In the genomic region with DNA sequence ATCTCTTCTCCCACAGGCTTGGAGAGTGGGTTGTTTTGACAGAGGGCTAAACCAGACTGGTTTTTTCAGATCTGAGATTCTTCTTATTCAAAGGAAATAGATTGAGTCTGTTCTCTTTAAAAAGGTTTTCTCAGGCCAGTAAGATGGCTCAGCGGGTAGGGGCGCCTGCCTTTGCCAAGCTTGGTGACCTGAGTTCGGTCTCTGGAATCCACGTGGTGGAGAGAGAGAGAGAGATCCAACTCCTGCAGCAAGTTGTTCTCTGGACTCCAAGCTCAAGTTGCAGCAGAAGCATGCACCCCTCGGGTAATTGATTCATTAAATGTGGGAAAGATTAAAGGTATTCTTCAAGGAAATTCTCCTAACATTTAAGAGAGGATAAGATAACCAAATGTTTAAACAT, we compare ENCODE assay signal across 20 mouse cellular contexts. TPM values are rescaled to one million over a fixed set of nuclear protein-coding genes. Genes with fewer than 3 reads are reported as not detected.
DNase-seq lines count a peak whose midpoint lies in the region; ATAC-seq and TF ChIP-seq lines count a peak whose summit lies in the region.
"Had no signal": no experiment of that assay in that cellular context is flagged by ENCODE, and none has a peak within 500 bp of the region (broad histone marks: within the 10 kb centered on the region; RNA-seq: fewer than 3 reads in every experiment).

No protein-coding gene starts in this region.

- no peak overlapping the region for H3K4me2 ChIP-seq in heart, embryonic 16.5 days (ENCODE audit: low read depth, low read length)
- H3K4me2 ChIP-seq: hindbrain, embryonic 12.5 days had no signal

- H3K36me3 ChIP-seq in heart, embryonic 16.5 days (ENCODE audit: control insufficient read depth, insufficient read depth), result no peaks in the 10 kb centered on the region
- H3K36me3 ChIP-seq: G1E; hindbrain, embryonic 12.5 days had no signal

- H3K9ac ChIP-seq in heart, embryonic 16.5 days (ENCODE audit: low read length), result no peak overlapping the region; the same call in 1 of the 2 replicates
- H3K9ac ChIP-seq: hindbrain, embryonic 12.5 days had no signal

- intact Hi-C loops in gastrocnemius, adult 2 months (cut with DNase I), result no loop called here
- intact Hi-C loops in gastrocnemius, postnatal 36 days (cut with DNase I), result no loop called here

- H3K9me3 ChIP-seq in heart, embryonic 16.5 days (replicated peaks; ENCODE audit: control insufficient read depth, low read length), result no peaks in the 10 kb centered on the region
- H3K9me3 ChIP-seq: hindbrain, embryonic 12.5 days had no signal

- no peak for TF ChIP-seq CTCF in gastrocnemius, adult 2 months (IDR thresholded peaks at IDR 0.05)

- H3K27me3 ChIP-seq in heart, embryonic 16.5 days (ENCODE audit: control insufficient read depth, insufficient read depth, low read length), result no peaks in the 10 kb centered on the region
- H3K27me3 ChIP-seq: hindbrain, embryonic 12.5 days had no signal

- peak; percentile 41 for DNase-seq in gastrocnemius, adult 2 months
- DNase-seq in gastrocnemius, postnatal 36 days, result no peak
- DNase-seq in heart, postnatal 4 days, result no peak
- peak; percentile 91 for DNase-seq in kidney, adult 9 months
- DNase-seq in kidney, postnatal 4 days, result peak; percentile 20 to 51
- no peak for DNase-seq in B cell, adult 2 months
- DNase-seq in embryo, embryonic 11 days, result no peak
- DNase-seq: adrenal gland, postnatal 36 days; cerebellum, adult 11-12 months; cerebellum, postnatal 14 days; left cerebral cortex, postnatal 4 days; lung, adult 2 months; right cerebral cortex, postnatal 25 days; thymus, postnatal 36 days had no signal

- ATAC-seq in heart, embryonic 16.5 days (replicated peaks; ENCODE audit: extremely low read depth, insufficient read depth, low FRiP score), result no peak
- ATAC-seq: activated CD4-positive, CD25-positive, alpha-beta regulatory T cell, adult 4 months; forebrain, embryonic 16.5 days; inflammation-experienced regulatory T-cells, adult 6 months had no signal

- H3K27ac ChIP-seq in gastrocnemius, adult 2 months, result no peak overlapping the region
- H3K27ac ChIP-seq in heart, embryonic 16.5 days (ENCODE audit: low read length), result peak overlapping the region; percentile 40
- H3K27ac ChIP-seq: hindbrain, embryonic 12.5 days had no signal

- WGBS in heart, embryonic 16.5 days, result 37% methylated on average over 5 of the region's 5 CpGs

- H3K4me3 ChIP-seq in gastrocnemius, adult 2 months, result no peak overlapping the region
- no peak overlapping the region for H3K4me3 ChIP-seq in heart, embryonic 16.5 days (ENCODE audit: low read length)
- H3K4me3 ChIP-seq: hindbrain, embryonic 12.5 days had no signal

- peaks cover 24% of the 10 kb centered on the region for H3K4me1 ChIP-seq in heart, embryonic 16.5 days (ENCODE audit: control insufficient read depth, insufficient read depth, low read length)
- H3K4me1 ChIP-seq: hindbrain, embryonic 12.5 days had no signal

RNA-seq across cellular contexts. Expression of a gene that starts 16.9 kb away (rescaled TPM):
- 10 to 100 TPM; 17.0 to 29.5 TPM for total RNA-seq in gastrocnemius, adult 2 months (2021)
- 10 to 100 TPM; 20.0 to 20.7 TPM for total RNA-seq in gastrocnemius, postnatal 36 days (2021)
- polyA plus RNA-seq in heart, embryonic 16.5 days (2015; fragmentation: Nextera tagmentation; extraction: Ambion mirVana), result 107 and 109 TPM in 2 replicates
- total RNA-seq in heart, postnatal 4 days (2021), result 100 to 1,000 TPM in 1 of 2 experiments, 10 to 100 TPM in 1; 99.0 to 102 TPM

Comparison
In these comparisons a context has a peak if more than half of its experiments do, and no peak if none do; other contexts are left out.
1. DNase-seq: peak in gastrocnemius, adult 2 months (single experiment), kidney, adult 9 months (single experiment) and kidney, postnatal 4 days (2 of 2); none in gastrocnemius, postnatal 36 days (0 of 2), heart, postnatal 4 days (single experiment), B cell, adult 2 months (0 of 2) and embryo, embryonic 11 days (single experiment).